Mouse (Mus musculus): ENCODE data around the gene Vmn2r52. TPM values are rescaled to one million over a fixed set of nuclear protein-coding genes. Genes with fewer than 3 reads are reported as not detected.

Vmn2r52 gene
- total RNA-seq (2023), result 0.06 to 0.14 TPM (median 0.09 TPM) in 3 of 4 replicates, not detected in the other

DNA sequence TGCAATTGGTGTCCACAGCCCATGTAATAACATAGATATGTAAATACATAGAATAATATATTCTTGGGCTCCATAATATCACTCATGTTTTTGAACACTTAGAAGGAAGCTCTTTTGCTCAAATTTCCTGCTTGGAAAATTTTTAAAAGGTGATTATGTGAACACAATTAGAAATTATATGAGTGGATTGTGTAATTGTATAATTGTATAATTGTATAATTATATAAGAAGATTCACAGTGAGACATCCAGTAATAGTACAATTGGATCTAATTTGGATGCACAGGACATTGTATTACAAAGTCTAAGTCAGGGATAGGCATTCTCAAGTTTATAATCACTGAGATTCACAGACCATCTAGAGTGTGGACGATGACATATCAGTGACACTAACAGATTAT is at the start of gene Vmn2r52:
Vmn2r52 (minus strand) TSS at position 101 of the 400 bp plus-strand sequence.

DNA sequence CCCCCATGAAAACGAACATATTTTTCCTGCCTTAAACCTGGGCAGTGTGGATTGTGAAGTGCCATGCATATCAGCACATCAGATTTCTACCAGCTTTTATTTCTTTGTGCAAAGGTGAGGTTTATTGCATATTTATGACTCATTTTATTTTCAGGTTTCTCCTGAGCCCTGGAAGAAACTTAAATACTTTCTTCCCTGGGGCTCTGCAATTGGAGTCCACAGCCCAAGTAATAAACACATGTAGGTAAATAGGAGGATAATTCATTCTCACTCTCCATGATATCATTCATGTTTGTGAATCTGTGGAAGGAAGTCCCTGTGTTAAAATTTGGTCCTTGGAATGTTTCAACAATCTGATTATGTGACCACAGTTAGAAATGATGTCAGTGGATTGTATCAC is 70.7 kb downstream of the Vmn2r52 start, which contains the start of gene Vmn2r51:
Vmn2r51 (minus strand) TSS at position 101 of the 400 bp plus-strand sequence.

Other genes with a start within 250 kb of the Vmn2r52 start
- not detected in 4 replicates for gene Vmn2r48, start 223.0 kb downstream of the Vmn2r52 start, total RNA-seq (2023)
- gene Vmn2r49, start 184.3 kb downstream of the Vmn2r52 start, total RNA-seq (2023), result not detected in 4 replicates
- not detected in 4 replicates for gene Vmn2r50, start 123.3 kb downstream of the Vmn2r52 start, total RNA-seq (2023)
- not detected in 4 replicates for gene Vmn2r51, start 70.8 kb downstream of the Vmn2r52 start, total RNA-seq (2023)
- gene Vmn1r66, start 101.4 kb upstream of the Vmn2r52 start, total RNA-seq (2023), result not detected in 4 replicates